Mouse (Mus musculus) midbrain, embryonic 16.5 days (tissue): ENCODE results near the gene Ttc24. TPM values are rescaled to one million over a fixed set of nuclear protein-coding genes. Genes with fewer than 3 reads are reported as not detected.

Source experiments
- ATAC-seq: fragments of 200-750 bp; cut with Nextera tagmentation; 2 replicates; pipeline ENCODE4 v1.8.0; 2017; ENCODE audit warnings: moderate TSS enrichment
- H3K27ac ChIP-seq: fragments of 300-500 bp; sonication (generic); 2 replicates; pipeline ENCODE4 v1.5.1; 2014; ENCODE audit warnings: mild to moderate bottlenecking, low read length, mixed read lengths
- H3K27me3 ChIP-seq: fragments of 300-500 bp; sonication (generic); 2 replicates; pipeline ENCODE4 v1.6.1; 2014; ENCODE audit warnings: low read depth, low read length, mixed read lengths; ENCODE audit not compliant: control insufficient read depth, insufficient read depth
- H3K36me3 ChIP-seq: fragments of 300-500 bp; sonication (generic); 2 replicates; pipeline ENCODE4 v1.6.1; 2014; ENCODE audit warnings: mild to moderate bottlenecking, low read length, moderate library complexity, mixed read lengths; ENCODE audit not compliant: control insufficient read depth, insufficient read depth
- H3K4me1 ChIP-seq: fragments of 300-500 bp; sonication (generic); 2 replicates; pipeline ENCODE4 v1.6.1; 2014; ENCODE audit warnings: mild to moderate bottlenecking, low read length, mixed read lengths; ENCODE audit not compliant: control insufficient read depth, insufficient read depth
- H3K4me2 ChIP-seq: fragments of 300-500 bp; sonication (generic); 2 replicates; pipeline ENCODE4 v1.6.1; 2014; ENCODE audit warnings: mild to moderate bottlenecking, low read length, mixed read lengths
- H3K4me3 ChIP-seq: fragments of 300-500 bp; sonication (generic); 2 replicates; pipeline ENCODE4 v1.5.1; 2014; ENCODE audit warnings: low read depth, mild to moderate bottlenecking, low read length, moderate library complexity, mixed read lengths
- H3K9ac ChIP-seq: fragments of 300-500 bp; sonication (generic); 2 replicates; pipeline ENCODE4 v1.6.1; 2014; ENCODE audit warnings: low read depth, low read length, mixed read lengths
- H3K9me3 ChIP-seq: fragments of 300-500 bp; sonication (generic); replicated peaks from 2 replicates; pipeline ENCODE4 v1.6.1; 2014; ENCODE audit warnings: mild to moderate bottlenecking, low read length, mixed read lengths; ENCODE audit not compliant: control insufficient read depth, poor library complexity, severe bottlenecking
- WGBS: fragments of 180-500 bp; shearing (Covaris S2); extraction: QIAGEN DNeasy Blood & Tissue Kit; methylation state at CpG from one replicate; pipeline ENCODE4 v1.1.7; 2014; 5-methylcytosine and 5-hydroxymethylcytosine counted together
- polyA plus RNA-seq: library from polyadenylated mRNA; unstranded; fragments of >200 nt; fragmentation: Nextera tagmentation; extraction: Ambion mirVana; gene quantifications from 2 replicates; pipeline ENCODE4 v1.2.1, GENCODE M21; 2015

Ttc24 gene
- polyA plus RNA-seq, 1 experiment from 2014 or later: not detected

DNA sequence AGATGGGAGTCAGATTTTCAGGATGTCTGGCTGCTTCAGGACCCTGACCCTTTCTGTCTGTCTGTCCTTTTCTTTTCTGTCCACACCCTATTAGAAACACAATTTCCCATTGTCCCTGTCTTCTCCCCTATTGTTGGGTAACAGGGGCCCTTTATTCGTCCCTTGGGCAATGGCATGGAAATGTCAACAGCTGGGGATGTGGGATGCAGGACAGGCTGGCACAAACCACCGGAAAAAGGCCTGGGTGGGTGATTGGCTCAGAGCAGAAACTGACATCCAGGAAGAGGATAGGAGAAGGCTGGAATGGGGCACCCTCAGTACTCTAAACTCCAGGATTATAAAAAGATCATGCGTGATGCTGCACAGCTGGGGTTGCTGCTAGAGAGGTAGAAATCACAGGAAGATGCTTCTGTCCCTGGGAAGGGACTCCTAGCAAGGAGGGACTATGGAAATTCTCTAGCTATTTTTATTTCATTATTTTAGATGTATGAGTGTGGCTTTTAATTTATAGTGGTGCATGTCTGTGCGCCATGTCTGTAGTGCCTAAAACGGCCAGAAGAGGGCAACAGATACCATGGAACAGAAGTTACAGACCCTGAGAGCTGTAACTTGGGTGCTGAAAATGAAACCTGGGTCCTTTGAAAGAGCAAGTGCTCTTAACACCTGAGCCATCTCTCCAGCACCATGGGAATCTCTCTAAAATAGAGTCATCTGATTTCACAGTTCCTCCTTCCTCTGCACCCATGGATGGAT, 50.5 kb downstream of the Ttc24 start, which contains the start of gene Hapln2:
Gene Hapln2, minus strand, starts transcription at position 150 of the 753 bp plus-strand sequence.
- no peaks in the 10 kb centered on the region for H3K9me3 ChIP-seq
- no peak within 1 kb of the TSS for H3K27ac ChIP-seq
- H3K4me3 ChIP-seq: no peak within 1 kb of the TSS
- ATAC-seq: no peak
- 47% methylated on average over 5 of the region's 5 CpGs for WGBS
- peaks cover 43% of the 10 kb centered on the region for H3K27me3 ChIP-seq
- H3K36me3 ChIP-seq: no peaks in the 10 kb centered on the region
- H3K4me2 ChIP-seq: no peak within 1 kb of the TSS
- H3K9ac ChIP-seq: no peak within 1 kb of the TSS
- H3K4me1 ChIP-seq: peaks cover 11% of the 10 kb centered on the region; the same call in 1 of the 2 replicates

DNA sequence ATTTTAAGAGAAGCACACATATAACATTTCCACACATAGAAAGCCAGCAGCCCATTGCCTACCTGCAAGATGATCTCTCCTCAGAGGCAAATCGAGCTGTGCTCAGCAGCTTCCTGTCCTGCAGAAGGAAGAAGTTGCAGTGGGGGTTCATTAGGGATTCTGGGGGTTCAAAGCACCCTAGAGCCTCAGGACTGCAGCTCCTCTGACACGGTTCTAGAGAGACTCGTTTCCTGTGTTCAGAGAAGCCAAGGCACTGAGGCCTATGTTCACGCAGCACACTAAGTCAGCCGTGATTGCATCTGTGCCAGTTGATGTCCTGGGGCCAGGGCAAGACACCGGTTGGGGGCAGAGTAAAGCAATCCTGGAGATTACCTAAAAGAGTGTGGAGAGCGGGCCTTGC, 51.3 kb downstream of the Ttc24 start:
- Histone ChIP-seq H3K4me3 (no peak overlapping the region), H3K27ac (no peak overlapping the region), H3K9me3 (no peaks in the 10 kb centered on the region), H3K9ac (no peak overlapping the region), H3K27me3 (peaks cover 47% of the 10 kb centered on the region), H3K4me2 (no peak overlapping the region), H3K36me3 (no peaks in the 10 kb centered on the region), H3K4me1 (peaks cover 11% of the 10 kb centered on the region; the same call in 1 of the 2 replicates)
- no peak for ATAC-seq
- 60% methylated on average over 7 of the region's 7 CpGs for WGBS

DNA sequence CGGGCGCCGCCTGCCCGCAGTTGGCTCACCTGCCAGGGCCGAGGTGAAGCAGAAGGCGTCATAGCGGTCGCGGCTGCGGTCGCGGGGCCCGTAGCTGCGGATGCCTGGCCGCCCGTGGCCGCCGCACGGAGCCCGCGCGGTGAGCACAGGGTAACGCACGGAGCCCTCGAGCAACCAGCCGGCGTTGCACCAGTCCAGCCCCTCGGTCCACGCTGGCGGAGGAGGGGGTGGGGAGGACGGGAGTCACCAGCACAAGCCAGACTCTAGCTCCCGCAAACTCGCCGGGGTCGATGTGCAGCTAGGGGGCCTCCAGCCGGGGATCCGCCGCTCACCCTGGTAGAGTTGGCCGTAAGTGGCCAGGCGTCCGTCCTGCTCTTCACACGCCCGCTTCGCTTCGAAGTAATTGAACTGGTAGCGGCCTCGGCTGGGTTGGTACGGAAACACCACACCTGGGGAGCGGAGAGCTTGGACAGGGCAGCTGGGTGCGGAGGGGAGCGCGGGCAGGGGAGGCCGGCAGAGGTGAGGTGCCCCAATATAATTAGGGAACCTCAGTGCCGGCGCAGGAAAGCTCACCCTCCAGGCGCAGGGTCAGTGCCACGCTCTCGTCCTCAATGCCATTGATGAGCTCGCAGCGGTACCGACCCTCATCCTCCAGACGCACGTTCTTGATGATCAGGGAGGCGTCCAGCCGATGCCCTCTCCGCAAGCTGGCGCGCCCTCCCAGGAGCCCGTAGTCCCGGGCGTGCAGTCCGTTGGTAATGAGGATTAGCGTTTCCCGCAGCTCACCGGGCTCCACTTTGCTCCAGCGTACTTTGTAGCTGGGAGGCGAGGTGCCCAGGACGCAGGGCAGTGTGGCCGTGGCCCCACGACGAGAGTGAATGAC, 54.7 kb downstream of the Ttc24 start:
- ATAC-seq: peak; percentile 74
- no peak overlapping the region for H3K27ac ChIP-seq
- no peaks in the 10 kb centered on the region for H3K36me3 ChIP-seq
- under 1% methylated on average over 81 of the region's 81 CpGs for WGBS
- H3K9me3 ChIP-seq: no peaks in the 10 kb centered on the region
- peak overlapping the region; percentile 64 for H3K9ac ChIP-seq
- peaks cover 59% of the 10 kb centered on the region for H3K27me3 ChIP-seq
- H3K4me2 ChIP-seq: peak overlapping the region; percentile 87
- H3K4me3 ChIP-seq: peak overlapping the region; percentile 63
- peaks cover 11% of the 10 kb centered on the region; the same call in 1 of the 2 replicates for H3K4me1 ChIP-seq

DNA sequence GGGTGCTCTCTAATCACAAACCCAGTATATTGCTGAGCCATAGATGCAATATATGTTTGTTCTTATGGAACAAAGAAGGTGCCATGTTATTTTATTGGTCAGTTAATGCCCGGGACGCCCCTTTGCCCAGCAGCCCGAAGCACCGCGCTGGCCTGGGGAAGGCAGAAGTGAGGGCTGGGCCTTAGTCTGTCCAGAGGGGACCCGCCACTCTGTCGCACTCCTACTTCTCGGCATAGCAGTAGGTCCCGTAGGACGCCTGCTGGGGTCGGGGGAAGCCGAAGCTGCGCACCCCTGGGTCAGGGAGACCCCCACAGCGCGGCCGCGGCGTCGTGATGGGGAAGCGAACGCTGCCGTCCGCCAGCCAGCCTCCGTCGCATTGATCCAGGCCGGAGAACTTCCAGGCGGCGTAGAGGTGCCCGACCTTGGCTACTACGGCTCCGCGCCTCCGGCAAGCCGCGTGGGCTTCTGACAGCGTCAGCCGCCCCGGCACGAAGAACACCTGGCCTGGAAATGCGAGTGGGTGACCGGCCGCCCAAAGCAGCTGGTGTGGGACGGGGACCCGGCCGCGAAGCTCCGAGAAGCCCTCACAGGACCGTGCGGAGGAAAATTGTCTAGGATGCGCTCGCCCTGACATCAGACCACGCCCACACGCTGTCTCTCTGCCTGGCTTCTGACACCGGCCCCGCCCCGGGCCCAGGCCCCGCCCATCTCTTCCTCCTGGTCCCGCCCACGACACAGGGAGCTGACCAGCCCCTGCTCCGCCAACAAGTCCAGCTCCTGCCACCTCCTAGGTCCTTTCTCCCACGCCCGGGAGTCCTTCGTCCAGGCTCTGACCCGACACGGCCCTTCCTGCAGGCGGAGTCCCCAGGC, 55.5 kb downstream of the Ttc24 start:
- Histone ChIP-seq H3K9me3 (no peaks in the 10 kb centered on the region), H3K4me2 (peak overlapping the region; percentile 87), H3K27me3 (peaks cover 59% of the 10 kb centered on the region), H3K36me3 (no peaks in the 10 kb centered on the region), H3K27ac (no peak overlapping the region), H3K9ac (peak overlapping the region; percentile 64), H3K4me1 (peaks cover 11% of the 10 kb centered on the region; the same call in 1 of the 2 replicates), H3K4me3 (peak overlapping the region; percentile 63)
- peak; percentile 88 for ATAC-seq
- under 1% methylated on average over 64 of the region's 66 CpGs for WGBS

Other genes starting within 250 kb of the Ttc24 start
- gene Sh2d2a, start 231.5 kb downstream of the Ttc24 start, polyA plus RNA-seq: not detected in 2 replicates
- 15.3 and 16.3 TPM in 2 replicates for gene Prcc, start 192.7 kb downstream of the Ttc24 start, polyA plus RNA-seq
- gene Hdgf, start 172.0 kb downstream of the Ttc24 start, polyA plus RNA-seq: 144 and 154 TPM in 2 replicates
- 47.8 and 51.6 TPM in 2 replicates for gene Mrpl24, start 158.8 kb downstream of the Ttc24 start, polyA plus RNA-seq
- 24.9 and 28.6 TPM in 2 replicates for gene Isg20l2, start 148.0 kb downstream of the Ttc24 start, polyA plus RNA-seq
- 20.5 and 23.2 TPM in 2 replicates for gene Rrnad1, start 147.6 kb downstream of the Ttc24 start, polyA plus RNA-seq
- gene Crabp2, start 129.6 kb downstream of the Ttc24 start, polyA plus RNA-seq: 42.5 and 44.4 TPM in 2 replicates
- 14.1 and 21.8 TPM in 2 replicates for gene Nes, start 107.2 kb downstream of the Ttc24 start, polyA plus RNA-seq
- gene Bcan, start 78.1 kb downstream of the Ttc24 start, polyA plus RNA-seq: 51.5 and 96.9 TPM in 2 replicates
- 0.37 and 0.74 TPM in 2 replicates for gene Hapln2, start 50.7 kb downstream of the Ttc24 start, polyA plus RNA-seq
- gene Gpatch4, start 35.2 kb downstream of the Ttc24 start, polyA plus RNA-seq: 30.4 and 35.9 TPM in 2 replicates
- 148 and 166 TPM in 2 replicates for gene Naxe, start 19.8 kb downstream of the Ttc24 start, polyA plus RNA-seq
- gene Iqgap3, start 3.7 kb upstream of the Ttc24 start, polyA plus RNA-seq: 1.8 and 2.3 TPM in 2 replicates
- 21.6 and 22.5 TPM in 2 replicates for gene Mef2d, start 64.1 kb upstream of the Ttc24 start, polyA plus RNA-seq
- 0.18 and 0.21 TPM in 2 replicates for gene Rhbg, start 176.4 kb upstream of the Ttc24 start, polyA plus RNA-seq
- 0.16 TPM in 1 of 2 replicates, not detected in the other for gene Gm38392, start 208.9 kb upstream of the Ttc24 start, polyA plus RNA-seq
- 7.3 and 7.5 TPM in 2 replicates for gene Tsacc, start 218.7 kb upstream of the Ttc24 start, polyA plus RNA-seq
- 419 and 444 TPM in 2 replicates for gene Cct3, start 218.8 kb upstream of the Ttc24 start, polyA plus RNA-seq
- 91.3 and 107 TPM in 2 replicates for gene Glmp, start 246.7 kb upstream of the Ttc24 start, polyA plus RNA-seq